Mouse (Mus musculus) frontal cortex, adult 2 months (tissue): ENCODE results near the gene Fgfr2. TPM values are rescaled to one million over a fixed set of nuclear protein-coding genes. Genes with fewer than 3 reads are reported as not detected.

Experiments used
- DNase-seq, 2 experiments: peaks; one replicate each; pipeline ENCODE4 v3.0.0; 2022; ENCODE audit warnings: low spot score in 1 of 2; ENCODE audit errors: extremely low spot score in 1 of 2
- polyA plus RNA-seq: library from polyadenylated mRNA; depleted of rRNA; stranded (reverse); fragments of >200 nt; gene quantifications from 2 replicates; pipeline ENCODE4 v1.2.3, GENCODE M21; 2012

Gene Fgfr2
- polyA plus RNA-seq, 1 experiment = 69.6 TPM

DNA sequence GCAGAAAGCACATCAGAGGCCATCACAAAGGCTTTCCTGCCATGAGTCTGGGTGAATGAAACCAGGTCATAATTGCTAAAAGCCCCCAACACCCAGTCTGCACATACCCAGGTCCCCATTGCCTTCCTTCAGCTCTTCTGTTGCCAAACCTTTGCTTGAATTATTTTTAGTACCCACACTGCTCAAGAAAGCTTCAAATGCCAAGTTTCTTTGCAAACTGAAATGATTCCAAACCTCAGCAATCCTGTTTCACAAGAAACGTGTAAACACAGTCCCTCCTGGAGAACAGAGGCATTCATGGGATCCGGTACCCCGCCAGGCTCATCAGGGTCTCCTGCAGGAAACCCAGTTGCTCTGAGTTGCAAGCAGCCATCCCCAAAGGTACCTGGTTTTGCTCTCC, 1130.3 kb downstream of the Fgfr2 start:
- no peak for DNase-seq

DNA sequence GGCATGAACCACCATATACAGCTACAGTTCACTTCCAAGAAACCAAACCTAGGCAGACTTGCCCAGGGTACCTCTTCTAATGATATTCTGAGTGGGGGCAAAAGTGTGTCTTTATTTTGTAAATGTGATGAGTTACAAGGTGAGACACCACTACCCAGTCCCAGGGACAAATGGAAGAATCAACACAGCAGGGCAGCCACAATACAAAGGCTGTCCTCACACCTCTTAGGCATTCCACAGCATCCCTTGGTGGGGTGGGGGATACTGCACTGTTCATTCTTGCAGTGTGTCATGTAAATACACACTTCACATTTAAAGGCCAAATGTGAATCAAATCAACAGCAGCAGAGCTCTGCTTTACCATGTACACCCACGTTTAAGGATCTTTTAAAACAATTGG, 1130.9 kb downstream of the Fgfr2 start:
- no peak for DNase-seq

DNA sequence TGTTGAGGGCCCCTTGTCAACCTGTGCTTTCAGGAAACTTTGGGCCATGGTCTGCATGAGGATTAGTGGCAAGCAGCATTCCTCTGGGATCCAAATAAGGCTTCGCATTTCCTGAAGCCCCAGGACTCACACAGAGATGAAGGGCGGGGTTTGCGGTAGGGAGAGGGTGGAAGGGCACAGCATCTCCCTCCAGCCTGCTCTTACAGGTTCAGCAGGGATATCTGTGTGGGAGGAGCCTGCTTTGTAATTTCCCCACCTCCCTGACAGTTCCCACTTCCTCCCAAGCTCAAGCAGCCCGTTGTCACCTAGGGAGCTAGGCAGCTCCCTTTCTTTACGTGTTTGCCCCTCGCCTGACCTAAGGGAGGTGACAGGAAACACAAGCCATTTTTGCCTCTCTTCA, 1134.1 kb downstream of the Fgfr2 start:
- no peak for DNase-seq

DNA sequence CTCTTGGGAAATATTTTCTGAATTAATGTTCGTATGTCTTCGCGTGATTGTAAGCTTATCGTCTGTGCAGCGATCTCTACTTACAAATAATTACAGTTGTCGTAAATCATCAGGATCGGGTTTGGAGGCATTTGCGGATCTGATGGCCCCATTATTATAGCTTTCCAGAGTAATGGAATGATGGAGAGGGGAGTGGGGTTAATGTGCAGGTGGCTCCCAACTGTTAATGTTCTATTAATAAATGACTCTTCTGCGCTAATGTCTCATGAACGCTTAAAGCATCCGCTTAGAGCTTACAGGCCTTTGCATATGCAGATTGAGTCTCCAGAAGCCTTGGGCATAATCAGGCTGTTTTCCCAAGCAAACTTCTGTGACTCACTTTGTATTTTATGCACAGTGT, 1144.5 kb downstream of the Fgfr2 start:
- DNase-seq = no peak

DNA sequence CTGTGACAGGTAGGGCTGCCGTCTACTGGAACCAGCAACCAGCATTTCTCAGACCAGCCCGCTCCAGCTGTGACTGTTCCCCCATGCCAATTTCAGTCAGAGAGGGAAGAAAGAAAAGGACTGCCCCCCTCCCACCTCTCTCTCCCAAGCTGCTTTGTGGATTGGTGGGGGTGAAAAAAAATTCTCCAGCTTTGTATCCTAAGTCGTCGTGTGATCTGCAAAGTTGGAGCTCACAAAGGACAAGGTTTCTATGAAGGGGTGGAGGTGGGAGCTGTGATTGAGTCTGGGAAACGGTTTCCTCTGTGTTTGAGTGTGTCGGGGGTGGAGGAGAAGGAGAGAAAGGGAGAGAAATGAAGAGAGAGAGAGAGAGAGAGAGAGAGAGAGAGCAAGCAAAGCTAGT, 1147.3 kb downstream of the Fgfr2 start:
- DNase-seq = no peak

DNA sequence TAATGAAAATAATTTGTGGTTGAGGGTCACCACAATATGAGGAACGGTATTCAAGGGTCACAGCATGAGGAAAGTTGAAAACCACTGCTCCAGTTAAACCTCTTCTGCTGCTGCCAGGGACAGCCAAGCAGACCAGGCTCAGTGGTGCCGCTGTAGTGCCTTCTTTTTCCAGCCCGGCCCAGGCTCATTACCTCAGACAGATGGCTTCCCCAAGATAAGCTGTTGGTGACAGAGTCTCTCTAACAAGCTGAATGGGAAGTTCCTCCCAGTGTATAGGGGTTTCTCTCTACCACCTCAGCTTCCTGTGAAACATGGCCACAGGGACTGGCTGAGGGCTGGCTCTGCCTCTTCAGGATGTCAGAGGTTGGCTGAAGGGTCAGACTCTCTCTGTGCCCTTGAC, 1152.9 kb downstream of the Fgfr2 start:
- DNase-seq = peak in 1 of 2 experiments; percentile 61

DNA sequence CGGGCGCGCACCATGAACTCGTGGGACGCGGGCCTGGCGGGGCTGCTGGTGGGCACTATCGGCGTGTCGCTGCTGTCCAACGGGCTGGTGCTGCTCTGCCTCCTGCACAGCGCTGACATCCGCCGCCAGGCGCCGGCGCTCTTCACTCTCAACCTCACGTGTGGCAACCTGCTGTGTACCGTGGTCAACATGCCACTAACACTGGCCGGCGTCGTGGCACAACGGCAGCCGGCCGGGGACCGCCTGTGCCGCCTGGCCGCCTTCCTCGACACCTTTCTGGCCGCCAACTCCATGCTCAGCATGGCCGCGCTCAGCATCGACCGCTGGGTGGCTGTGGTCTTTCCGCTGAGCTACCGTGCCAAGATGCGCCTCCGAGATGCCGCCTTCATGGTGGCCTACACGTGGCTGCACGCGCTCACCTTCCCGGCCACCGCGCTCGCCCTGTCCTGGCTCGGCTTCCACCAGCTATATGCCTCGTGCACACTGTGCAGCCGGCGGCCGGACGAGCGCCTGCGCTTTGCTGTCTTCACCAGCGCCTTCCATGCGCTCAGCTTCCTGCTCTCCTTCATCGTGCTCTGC, 1156.1 kb downstream of the Fgfr2 start:
- peak in 1 of 2 experiments; percentile 50 for DNase-seq

DNA sequence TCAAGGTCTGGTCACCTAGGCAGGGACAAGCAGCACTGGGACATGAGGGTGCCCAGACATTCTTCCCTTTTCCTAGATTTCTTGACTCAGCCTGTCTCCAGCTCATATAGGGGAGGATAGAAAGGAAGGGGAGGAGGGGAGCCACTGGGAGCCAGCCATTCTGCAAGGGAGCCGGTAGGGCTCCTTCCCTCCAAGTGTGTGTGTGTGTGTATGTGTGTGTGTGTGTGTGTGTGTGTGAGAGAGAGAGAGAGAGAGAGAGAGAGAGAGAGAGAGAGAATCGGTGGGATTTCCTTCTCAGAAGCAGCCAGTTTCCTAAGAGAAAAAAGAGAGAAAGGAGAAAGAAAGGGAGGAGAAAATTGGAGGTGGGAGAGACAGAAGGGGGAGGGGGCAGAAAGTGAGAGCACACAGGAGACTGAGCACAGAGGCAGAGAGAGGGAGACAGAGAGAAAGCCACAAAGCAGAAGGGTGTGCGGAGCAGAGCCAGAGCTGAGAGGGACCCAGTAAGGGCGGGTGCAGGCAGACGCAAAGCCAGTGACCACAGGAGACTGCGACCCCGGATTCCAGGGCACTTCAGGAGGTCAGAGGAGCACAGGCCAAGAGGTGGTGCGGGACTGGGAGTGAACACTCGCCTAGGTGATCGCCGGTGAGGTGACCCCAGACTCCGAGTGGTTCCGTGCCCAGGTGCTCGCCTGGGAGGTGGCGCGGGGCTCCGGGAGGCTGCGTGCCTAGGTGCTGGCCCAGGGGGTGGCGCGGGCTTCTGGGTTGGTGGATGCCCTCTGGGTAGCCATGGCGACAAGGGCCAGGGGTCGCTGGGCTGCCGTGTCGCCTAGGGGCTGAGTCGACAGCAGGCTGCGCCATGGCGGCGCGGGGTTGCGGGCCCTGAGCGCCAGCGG, 1156.9 kb downstream of the Fgfr2 start, which contains the start of gene Gpr26:
Gene Gpr26 (plus strand): TSS at position 438 of the 893 bp plus-strand sequence.
- peak in 1 of 2 experiments; percentile 74 for DNase-seq

DNA sequence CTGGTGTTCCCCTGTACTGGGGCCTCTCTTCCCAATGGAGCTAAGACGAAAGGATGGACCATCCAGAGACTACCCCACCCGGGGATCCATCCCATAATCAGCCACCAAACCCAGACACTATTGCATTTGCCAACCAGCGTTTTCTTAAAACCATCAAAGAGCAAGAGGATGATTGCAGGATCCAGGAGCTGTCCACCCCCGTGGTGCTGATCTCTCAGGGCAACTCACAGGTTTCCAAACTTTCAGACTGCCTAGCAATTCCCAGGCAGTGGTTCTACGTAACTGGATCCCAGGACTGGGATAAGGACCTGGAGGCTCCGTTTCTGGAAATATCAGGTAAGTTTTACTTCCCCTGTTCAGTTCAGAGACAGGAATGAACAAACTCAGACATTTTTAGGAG, 1162.6 kb downstream of the Fgfr2 start:
- no peak for DNase-seq

DNA sequence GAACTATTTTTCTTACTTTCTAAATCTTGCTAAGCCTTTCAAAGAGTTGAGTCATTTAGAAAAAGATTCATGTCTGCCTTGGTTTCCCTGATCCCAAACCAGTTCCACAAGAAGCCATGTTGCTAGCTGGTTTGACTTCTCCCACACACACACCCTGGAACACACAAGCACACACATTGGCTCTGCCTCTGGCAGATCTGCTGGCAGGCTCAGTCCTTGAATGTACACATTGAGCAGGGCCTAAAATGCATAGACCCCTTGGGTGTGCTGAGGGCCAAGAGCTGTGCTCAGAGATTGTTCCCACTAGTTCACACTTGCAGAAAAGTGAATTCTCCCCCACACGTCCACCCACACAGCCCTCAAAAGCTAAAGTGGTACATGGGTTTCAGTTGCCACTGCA, 1164.4 kb downstream of the Fgfr2 start:
- no peak for DNase-seq

DNA sequence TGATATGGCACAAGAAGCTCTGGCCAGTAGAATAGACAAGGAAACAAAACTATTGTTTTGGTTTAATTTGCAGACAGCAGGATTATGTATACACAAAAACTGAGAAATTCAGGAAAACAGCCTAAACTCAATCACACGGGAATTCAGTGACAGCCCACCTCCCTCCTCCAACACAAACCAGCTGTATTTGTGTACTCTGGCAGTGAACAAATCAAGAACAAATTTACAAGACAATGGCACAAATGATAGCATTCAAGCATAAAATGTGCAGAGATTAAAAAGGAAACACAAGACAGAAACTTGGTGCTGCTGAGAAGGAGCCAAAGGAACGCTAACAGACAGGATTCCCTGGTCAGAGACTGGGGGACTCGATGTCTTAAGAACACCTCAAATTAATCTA, 1169.7 kb downstream of the Fgfr2 start:
- no peak for DNase-seq

DNA sequence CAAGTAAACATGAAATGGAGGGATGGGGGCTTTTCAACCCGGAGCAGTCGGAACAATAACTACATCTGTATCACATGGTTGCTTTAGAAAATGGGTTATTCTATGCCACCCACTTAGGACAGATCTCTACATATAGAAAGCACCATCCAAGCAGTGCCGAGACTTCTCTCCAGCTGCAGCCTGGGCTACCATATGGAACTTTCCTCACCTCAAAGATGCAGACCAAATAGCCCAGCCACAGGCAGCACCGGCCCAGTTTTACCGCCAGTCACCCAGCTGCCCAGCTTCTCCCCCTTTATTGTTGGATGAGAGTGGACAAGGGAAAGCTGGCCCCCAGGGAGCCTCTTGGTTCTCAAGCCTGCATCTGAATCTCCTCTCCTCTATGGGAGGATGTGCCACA, 1172.0 kb downstream of the Fgfr2 start:
- no peak for DNase-seq

DNA sequence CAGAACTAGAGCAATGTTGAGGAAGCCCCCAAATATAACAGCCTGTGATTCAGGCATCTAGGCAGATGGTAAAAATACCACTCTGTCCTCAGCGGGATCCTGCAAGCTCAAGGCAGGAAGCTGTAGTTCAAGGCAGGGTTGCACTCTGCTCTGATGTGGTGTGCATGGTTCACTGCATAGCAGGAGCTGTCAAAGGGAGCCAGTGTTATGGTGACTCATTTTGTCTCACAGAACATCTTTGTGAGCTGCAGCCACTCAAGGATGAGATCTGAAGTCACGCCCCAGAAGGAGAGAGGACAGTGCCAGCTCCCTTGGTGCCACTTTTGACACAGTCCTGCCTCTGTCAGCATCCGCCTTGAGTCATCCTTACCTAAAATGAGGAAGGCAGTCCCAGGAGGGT, 1185.5 kb downstream of the Fgfr2 start:
- peak in 1 of 2 experiments; percentile 41 for DNase-seq

DNA sequence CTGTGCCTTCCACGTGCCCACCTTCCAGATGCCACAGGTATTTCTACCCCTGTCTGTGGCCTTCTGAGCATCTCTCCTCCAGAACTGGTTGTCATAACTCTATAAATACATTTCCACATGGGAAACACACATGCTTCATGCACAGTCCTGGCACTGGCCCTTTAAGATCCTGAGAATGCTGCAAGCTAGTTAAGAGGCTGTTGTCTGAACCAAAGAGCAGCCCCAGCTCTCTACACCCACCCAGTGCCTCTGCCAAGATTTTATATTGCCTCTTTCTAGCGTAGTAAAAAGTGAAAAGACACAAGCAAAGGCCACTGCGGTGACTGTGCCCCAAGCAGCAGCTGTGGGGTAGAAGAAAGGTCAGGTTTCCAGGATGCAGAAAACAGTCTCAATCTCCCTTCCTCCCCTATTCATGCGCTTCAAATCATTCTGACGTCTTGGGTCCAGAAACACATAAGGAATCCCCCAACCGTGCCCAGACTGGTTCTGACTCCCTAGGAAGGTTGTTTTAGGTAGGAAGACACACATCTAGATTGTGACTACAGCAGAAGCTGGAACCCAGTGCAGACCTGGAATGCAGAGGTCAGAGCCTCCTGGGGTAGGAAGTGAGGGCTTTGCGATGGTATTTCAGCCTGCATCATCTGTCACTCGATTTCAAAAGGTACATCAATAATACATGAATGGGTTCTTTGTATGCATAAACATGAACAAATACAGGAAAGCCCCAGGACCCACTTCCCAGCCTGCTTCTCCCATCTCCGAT, 1195.7 kb downstream of the Fgfr2 start:
- no peak for DNase-seq

DNA sequence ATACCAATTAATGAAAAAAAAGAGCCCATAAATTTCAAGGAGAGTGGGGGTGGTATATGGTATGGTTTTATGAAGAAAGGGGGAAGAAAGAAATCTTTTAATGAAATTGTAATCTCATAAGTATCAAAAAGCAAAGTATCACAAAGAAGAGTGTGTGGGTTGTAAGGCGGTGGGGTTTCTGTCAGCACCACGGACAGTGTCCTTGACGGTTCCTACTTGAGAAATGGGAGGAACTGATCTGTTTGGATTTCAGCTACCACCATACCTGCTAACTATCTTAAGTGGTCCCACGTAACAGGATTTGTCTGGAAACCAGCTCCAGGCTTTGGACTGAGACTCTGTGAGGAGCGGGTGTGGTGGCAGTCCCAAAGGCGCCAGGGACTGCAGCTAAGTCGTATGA, 1205.8 kb downstream of the Fgfr2 start:
- no peak for DNase-seq

DNA sequence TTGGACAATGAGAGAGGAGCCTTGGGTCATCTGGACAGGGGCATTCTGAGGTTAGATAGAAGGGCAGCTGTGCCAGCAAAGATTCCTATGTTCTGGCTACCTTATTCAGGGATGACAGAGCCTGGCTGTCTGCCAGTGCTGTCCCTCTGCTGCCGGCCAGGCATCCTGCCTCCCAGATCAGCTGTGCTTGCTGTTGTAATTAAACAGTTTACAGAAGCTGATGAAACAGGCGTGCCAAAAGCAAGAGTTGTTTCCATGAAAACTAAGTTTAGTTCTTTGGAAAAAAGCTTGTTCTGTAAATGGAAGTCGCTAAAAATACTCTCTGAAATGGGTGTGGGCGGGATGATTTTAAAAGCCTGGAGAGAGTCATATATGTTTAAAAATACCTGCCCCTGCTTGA, 1213.5 kb downstream of the Fgfr2 start:
- DNase-seq = peak; percentile 65 to 66

DNA sequence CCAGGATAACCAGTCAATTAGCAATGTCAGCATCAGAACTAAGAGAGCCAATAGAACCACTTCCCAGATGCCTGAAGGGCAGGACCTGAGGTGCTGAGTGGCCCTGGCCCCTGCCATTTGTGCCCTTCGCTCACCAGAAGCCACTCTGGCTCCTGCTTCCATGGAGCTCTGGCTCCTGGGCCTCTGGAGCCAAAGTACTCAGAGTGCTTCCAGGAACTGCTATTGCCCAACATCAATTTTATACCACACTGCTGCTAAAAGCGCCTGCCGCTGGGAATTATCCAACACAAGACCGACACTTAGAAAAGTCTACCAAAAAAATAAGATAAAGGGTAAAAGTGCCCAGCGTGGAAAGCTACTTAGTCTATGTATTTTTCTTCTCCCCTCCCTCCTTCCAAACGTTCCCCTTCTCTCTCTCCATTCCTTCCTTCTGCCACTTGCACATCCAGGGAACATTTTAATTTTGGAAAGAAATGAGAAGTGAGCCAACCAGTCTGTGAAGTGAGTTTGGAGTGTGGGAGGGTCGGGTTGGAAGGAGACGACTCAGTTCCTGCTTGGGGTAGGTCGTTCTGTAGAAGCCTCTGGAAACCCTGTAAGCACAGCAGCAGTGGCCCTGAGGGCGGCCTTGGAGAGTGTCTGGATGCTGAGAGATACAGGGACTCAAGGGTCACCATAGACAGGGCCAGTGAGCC, 1216.5 kb downstream of the Fgfr2 start:
- DNase-seq = peak in 1 of 2 experiments; percentile 47

DNA sequence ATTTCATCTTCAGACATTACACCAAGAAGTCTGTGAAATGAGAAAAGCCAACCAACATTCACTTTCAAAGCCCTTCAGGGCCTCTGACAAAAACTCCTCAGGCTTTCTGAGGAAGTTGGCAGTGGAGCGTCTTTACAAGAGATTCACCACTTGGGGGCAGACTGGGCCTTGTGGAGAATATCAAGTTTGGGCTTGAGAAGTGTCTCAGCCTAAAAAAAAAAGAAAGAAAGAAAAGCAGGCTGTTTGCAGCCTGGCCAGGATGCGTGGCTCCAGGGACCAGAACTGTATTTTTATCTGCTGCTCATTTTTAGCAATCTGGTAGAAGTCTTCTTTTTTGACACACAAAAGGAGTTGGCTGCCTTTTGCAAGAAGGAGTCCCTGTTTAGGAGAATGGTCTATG, 1223.8 kb downstream of the Fgfr2 start:
- DNase-seq = peak; percentile 75 to 93

DNA sequence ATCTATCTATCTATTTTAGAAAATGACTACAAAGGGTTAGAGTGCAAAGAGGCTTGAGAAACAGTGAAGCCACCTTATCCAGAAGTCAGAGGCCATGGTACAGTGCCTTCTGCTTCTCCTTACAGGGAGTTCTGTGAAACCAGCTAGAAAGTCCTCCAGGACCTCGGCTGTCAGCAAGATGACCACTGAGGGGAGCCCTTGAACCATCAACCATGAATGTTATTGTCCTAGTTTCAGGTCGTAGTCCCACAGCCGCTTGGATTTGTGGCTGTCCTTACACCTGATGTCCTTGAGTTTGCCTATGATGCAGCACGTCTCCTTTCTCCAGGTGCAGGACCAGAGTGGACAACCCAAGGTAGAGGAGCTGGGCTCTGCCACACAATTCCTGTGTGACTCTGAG, 1225.9 kb downstream of the Fgfr2 start:
- DNase-seq = peak in 1 of 2 experiments; percentile 73

DNA sequence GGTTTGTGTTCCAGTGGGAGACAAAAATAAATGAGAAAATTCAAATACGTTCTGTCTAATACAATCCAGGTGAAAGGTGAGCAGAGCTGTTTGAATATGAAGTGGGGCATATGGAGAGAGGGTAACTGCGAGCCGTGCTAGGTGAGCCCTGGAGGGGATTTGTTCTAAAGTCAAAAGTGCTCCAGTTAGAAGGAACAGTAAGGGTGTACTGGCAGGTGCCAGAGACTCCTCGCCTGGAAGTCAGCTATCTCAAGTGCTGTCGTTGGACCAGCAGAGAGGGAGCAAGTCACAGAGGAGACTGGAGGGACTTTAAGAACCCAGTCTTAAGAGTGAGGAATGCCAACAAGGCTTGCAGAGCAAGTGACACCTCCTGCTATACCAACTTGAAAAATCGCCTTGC, 1240.3 kb downstream of the Fgfr2 start:
- no peak for DNase-seq
